Mouse (Mus musculus): ENCODE measurements around the gene Sbk2.

The Sbk2 gene

DNA sequence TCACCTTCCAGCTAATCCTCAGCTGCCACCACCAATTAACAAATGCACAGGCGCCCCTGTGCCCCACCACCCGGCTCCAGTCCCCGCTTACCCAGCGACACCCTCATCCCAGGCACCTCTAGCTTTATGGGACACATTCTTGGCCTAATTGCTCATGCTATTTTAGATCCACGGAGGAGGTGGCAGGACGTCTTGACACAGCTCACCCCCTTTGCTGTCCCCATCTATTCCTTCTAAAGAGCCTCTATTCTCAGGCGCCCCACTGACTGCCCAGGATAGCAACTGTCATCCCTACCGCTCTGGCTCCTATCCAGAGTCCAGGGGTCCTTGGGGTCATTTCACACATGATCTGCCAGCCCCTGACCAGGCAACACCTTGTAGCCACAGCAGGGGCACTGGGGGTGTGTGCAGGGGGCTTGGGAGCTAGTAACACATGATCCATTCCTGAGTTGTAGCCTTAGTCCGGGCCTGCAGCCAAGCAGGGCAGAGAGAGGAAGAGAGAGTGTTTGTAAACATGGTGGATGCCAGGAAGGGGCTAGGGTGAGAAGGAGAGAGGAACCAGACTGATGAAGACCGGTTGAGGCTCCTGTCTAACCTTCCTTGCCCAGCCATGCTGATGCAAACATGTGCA is 10.3 kb downstream of the Sbk2 start:
- no peak for DNase-seq (ENCODE audit: low read depth, low spot score)

DNA sequence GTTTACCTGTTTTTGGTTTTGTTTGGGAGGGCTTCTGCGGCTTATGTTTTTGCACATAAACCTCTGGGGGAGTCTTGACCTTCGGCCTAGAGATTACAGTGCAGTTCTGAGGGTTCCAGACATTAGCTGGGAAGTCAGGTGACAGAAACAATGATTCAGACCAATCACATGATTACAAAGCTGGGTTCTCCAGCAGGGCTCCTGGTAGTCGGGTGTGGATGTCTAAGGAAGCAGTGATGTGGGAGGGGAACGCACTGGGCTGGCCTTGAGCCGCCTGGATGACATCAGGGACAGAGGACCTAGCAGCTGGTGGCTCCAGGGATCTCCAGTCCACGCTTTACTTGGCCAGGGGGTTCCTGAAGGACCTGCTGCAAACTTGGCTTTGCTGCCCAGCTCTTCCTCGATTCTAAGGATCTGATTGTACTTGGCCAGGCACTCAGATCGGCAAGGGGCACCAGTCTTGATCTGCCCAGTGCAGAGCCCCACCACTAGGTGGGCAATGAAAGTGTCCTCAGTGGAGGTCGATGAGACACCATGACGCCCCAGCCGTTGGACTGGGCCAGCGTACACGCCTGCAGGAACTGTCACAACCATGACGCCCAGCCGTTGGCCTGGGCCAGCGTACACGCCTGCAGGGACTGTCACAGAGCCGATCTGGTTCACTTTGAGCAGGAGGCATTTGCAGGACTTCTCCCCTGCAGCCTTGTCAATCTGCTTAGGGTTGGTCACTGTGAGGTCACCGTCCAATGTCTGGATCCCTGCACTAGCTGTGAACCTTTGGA is 13.5 kb downstream of the Sbk2 start:
- no peak for DNase-seq (ENCODE audit: low read depth, low spot score)

DNA sequence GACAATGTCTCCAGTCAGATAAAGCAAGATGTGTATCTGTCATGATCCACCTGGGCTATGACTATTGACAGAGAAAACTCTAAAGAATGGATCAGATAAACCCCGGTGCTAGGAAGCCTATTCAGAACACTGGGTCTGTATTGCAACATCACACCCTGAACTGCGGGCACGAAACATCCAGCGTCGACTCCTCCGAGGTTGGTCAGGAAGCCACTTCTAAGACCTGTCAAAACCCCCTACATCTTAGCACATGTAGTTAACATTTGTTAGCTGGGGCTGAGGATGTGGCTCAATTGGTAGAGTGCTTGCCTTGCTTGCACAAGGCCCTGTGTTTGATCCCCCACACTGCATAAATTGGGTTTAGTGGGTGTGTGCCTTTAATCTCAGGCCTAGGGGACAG is 15.8 kb downstream of the Sbk2 start:
- DNase-seq (ENCODE audit: low read depth, low spot score), result no peak

DNA sequence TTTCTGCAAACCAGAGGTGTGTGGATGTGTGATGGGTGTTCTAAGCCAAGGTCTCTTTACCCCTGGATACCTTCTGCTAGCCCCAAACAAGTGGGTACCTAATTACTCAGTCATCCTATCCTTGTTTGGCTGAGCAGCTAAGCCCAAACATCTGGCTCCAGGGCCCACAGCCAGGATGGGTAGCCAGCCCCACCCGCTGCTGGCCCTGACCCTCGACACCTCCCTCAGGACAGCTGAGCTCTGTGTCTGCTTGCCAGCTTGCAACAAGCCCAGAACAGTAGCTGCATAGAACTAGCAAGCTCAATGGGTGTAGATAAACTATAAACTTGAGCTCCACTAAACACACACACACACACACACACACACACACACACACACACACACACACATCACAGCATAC is 16.4 kb downstream of the Sbk2 start:
- peak; percentile 83 for DNase-seq (ENCODE audit: low read depth, low spot score)

DNA sequence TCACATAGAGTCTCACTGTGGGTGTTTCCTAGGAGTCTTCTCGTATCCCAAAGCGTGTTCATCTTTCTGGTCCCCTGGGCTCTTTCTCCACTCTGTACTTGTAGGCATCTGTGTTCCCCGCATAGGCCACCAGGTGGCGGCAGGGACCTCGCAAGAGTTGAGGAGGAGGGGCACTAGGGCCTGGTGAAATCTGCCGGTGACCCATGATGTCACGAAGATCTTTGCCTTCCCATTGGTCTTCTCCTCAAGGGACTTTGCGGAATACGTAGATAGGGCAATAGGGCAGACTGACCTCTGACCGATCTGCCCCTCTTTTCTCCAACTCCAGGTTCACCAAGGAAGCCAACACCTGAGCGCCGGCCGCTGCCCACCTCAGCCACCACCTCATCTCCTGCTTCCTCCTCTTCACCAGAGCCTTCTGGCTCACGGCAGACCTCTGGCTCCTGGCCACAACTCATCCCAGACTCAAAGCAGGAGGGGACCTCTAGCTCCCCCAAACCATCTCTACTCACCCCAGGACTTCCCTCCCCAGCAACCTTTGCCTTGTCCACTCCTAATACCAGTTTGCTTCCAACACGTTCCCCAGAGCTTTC is 20.9 kb downstream of the Sbk2 start:
- DNase-seq (ENCODE audit: low read depth, low spot score), result peak; percentile 96

DNA sequence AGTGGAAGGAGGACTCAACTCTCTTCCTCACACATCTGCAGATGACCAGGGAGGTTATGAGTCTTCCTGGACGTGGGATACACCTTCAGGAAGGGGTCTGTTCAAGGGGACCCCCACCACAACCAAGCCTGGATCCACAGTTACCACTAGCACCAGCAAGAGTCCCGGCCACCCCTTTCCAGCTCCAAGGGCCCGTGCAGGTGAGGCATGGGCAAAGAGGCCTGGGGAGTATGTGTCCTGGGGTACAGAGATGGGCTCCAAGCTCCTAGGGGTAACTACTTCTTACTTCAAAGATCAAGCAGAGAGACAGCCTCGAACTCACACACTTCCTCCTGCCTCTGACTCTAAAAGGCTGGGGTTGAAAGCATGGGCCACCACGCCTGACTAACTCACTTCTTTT is 21.5 kb downstream of the Sbk2 start:
- no peak for DNase-seq (ENCODE audit: low read depth, low spot score)

DNA sequence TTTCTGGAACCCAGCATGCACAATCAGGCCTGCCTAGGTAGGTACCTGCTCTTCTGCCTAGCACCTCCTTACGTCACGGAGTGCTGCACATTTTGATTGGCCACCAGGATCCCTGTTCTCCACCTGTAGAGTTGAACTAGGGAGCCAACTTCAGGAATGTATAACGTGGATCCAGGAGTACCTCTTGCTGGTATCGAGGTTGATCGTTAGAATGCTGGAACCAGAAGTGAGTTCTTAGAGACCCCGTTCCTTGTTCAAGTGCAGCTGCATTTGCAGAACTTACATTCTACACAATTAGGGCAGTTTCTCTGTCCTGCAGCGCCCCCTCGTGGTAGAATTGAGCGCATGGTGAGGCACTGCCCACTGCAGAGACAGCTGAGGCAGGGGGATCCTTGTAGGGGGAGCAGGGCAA is 24.1 kb downstream of the Sbk2 start:
- DNase-seq (ENCODE audit: low read depth, low spot score), result peak; percentile 63

DNA sequence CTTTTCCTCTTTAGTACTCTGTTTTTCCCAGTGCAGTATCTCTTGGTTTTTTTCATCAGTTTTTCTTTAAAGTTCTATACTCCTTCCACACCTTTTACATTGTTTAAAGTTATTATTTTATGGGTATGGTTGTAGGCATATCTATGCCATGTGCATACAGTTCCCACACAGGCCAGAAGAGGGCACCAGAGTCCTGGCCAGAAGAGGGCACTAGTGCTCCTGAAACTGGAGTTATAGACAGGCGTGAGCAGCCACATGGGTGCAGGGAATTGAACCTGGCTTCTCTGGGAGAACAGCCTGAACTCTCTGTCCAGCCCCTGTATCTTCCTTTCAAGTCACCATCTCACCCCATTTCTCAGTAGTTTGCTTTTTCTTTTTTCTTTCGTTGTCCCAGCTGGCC is 25.8 kb downstream of the Sbk2 start:
- DNase-seq (ENCODE audit: low read depth, low spot score), result no peak

DNA sequence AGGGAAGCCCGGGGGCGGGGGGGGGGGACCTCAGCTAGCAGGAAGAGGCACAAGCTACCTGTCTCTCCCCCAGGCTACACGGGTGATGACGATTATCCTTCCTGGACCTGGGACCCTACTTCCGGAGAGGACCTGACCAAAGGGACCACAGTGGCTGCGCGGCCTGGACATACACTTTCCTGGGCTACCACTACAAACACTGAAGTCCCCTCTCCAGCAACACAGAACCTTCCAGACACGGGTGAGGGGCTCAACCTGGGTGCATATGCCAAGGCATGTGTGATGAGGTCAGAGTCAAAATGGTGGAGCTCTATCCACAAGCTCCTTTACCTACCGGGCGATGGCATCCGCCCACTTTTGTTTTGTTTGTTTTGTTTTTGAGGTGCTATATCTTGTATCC is 26.8 kb downstream of the Sbk2 start:
- DNase-seq (ENCODE audit: low read depth, low spot score), result no peak

DNA sequence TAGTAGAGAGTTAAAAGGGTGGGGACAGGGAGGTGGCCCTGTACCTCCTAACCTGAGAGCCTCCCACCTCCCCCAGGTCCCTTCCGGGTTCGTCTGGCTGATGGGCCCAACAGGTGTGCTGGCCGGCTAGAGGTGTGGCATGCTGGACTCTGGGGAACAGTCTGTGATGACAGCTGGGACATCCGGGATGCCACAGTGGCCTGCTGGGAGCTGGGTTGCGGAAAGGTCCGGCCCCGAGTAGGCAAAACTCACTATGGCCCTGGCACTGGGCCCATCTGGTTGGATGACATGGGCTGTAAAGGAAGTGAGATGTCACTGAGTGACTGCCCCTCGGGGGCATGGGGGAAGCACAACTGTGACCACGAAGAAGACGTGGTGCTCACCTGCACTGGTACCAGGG is 27.4 kb downstream of the Sbk2 start:
- DNase-seq (ENCODE audit: low read depth, low spot score), result no peak

DNA sequence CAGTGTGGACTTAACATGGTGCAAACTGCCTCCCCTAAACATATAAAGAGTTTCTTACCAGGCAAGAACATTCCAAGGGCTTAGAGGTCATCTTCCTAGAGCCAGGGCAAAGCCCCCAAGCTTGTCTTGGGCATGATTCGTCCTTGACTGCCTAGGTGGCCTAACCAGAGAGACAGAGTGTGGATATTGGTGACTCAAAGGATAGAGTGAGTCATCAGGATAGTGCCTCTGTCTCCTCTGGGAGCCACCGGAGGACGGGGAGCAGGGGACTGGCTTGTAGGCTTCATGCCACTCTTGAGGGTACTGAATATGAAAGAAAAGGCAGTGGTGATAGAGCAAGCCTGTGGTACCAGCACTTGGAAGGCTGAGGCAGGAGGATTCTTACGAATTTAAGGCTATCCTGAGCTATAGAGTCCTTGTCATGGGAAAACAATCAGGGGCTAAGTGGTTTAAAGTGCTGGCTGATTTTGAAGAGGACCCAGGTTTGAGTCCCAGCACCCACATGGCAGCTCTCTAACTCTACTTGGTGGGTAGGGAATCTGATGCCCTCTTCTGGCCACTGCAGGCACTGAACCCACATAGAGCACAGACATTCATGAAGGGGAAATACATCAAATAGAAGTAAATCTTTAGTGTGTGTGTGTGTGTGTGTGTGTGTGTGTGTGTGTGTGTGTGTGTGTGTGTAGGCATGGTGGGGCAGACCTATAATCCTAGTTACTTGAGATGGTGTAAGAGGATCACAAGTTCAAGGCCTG is 29.9 kb downstream of the Sbk2 start:
- DNase-seq (ENCODE audit: low read depth, low spot score), result no peak

DNA sequence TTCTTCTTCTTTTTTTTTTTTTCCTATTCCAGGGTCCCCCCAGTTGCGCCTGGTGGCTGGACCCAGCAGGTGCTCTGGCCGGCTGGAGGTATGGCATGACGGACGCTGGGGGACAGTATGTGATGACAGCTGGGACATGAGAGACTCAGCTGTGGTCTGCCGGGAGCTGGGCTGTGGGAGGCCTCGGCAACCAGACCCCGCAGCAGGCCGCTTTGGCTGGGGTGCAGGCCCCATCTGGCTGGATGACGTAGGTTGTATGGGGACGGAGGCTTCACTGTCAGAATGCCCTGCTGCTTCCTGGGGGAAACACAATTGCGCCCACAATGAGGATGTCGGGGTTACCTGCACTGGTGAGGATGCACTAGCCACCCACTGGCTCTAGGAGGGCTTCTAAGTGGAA is 31.1 kb downstream of the Sbk2 start:
- DNase-seq (ENCODE audit: low read depth, low spot score), result no peak

DNA sequence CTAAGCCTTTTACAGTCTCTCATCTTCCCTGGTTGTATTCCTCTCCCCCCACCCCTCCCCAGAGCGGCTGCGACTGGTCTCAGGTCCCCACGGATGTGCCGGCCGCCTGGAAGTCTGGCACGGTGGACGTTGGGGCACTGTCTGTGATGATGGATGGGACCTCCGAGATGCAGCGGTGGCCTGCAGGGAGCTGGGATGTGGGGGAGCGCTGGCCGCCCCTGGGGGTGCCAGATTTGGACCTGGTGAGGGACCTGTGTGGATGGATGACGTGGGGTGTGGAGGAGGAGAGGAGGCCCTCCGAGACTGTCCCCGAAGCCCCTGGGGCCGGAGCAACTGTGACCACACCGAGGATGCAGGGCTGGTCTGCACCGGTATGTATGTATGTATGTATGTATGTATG is 35.9 kb downstream of the Sbk2 start:
- no peak for DNase-seq (ENCODE audit: low read depth, low spot score)

DNA sequence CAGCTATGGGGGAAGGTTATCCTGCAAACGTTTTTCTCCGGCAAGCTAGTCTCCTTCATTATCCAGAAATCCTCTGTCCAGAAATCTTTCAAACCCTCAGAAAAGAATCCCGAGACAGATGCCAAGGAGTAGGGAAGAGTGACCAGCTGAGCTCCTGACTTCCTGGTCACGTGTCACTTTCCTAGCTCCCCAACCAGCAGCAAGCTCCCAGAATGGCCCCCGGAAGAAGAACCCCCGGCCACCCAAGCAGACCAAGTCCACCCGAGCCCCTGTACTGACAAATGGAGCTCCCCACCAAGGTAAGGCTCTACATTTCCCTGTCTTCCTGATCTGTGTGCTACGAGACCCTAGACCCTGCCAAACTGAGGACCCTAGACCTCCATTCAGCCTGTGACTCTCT is 36.5 kb downstream of the Sbk2 start:
- no peak for DNase-seq (ENCODE audit: low read depth, low spot score)

DNA sequence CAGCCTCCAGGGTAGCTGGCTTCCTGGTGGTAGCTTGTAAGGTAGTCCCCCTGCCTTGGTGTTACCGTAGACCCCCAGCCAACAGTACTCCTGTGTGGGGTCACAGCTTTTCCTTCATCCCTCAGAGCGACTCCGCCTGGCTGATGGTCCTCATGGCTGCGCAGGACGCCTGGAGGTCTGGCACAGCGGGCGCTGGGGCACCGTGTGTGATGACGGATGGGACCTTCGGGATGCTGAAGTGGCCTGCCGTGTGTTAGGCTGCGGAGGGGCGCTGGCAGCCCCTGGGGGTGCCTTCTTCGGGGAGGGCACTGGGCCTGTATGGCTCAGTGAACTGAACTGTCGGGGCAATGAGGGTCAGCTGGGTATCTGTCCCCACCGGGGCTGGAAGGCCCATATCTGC is 37.4 kb downstream of the Sbk2 start:
- DNase-seq (ENCODE audit: low read depth, low spot score), result no peak

DNA sequence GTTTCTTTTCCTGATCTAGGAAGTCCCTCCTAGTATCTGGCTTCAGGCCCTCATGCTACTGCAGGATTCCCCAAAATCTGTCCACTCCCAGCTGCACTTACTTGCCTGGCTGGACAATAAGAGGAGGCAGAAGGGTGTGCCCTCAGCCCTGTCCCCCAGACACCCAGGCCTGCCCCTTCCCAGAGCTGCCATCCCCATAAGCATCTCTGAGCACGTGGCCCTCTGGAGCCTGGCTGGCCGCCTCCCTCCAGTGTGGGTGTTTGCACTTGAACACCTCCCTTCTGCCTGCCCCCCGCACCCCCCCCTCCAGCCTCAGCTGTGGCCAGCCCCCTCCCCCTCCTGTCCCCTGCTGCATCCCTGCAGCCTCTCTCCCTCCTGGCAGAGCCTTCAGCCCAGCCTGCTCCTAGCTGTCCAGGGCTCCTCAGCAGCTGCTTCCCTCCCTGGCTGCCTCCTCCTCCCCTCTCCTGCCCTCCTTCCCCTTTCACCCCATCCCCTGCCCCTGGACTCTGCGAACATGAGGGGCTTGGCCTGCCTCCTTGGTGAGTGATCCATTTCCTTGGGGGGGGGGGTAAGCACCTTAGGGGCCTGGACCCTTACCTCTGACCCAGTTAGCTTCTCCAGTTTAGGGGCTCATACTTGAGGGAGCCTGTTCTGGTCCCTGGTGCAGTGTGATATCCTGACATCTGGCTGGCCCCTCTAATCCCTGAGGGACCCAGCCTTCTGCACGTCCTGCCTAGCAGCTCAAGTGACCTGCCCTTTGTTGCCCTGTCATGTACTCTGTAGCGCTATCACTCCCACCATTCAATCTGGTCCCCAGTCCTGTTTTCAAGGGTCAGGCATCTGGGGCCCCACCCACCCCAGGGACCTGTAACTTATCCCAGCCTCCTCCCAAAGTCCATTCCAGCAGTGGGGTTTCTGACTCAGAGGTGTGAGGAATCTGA is 38.5 kb downstream of the Sbk2 start, which contains the start of gene Ssc5d:
Gene Ssc5d (plus strand): TSS at position 345 of the 941 bp plus-strand sequence.
- DNase-seq (ENCODE audit: low read depth, low spot score), result peak; percentile 82

DNA sequence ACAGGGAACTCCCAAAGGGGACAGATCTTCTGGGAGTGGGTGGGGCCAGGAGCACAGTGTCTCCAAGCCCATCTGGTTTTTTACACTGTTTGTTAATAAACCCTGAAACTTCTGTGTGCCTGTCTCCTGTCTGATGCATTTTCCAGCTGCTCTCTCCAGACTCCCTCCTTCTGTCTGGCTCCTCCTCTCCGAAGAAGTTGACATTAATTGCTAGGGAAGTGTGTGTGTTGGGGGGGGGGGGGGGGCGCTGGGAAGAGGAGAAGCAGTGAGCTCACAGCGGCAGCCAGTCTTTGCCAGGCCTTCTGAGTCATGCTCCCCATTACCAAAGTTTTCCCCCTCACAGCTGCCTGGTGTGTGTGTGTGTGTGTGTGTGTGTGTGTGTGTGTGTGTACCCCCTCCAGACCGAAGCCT is 39.3 kb downstream of the Sbk2 start:
- peak; percentile 84 for DNase-seq (ENCODE audit: low read depth, low spot score)

DNA sequence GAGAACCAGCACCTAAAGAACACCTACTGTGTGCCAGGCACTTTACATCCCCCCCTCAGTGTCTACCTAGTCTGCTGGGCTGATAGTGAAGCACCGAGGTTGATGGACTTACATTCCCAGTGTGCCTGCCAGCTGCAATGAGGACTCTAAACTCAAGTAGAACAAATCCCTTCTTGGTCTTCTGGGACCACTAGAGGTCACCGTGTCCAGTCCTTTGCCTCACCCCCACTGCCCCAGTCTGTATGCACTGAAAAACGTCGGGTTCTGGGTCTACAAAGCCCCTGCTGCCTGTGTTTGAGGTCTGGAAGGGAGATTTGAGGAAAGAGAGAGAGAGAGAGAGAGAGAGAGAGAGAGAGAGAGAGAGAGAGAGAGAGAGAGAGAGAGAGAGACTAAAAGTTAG is 39.7 kb downstream of the Sbk2 start:
- no peak for DNase-seq (ENCODE audit: low read depth, low spot score)

DNA sequence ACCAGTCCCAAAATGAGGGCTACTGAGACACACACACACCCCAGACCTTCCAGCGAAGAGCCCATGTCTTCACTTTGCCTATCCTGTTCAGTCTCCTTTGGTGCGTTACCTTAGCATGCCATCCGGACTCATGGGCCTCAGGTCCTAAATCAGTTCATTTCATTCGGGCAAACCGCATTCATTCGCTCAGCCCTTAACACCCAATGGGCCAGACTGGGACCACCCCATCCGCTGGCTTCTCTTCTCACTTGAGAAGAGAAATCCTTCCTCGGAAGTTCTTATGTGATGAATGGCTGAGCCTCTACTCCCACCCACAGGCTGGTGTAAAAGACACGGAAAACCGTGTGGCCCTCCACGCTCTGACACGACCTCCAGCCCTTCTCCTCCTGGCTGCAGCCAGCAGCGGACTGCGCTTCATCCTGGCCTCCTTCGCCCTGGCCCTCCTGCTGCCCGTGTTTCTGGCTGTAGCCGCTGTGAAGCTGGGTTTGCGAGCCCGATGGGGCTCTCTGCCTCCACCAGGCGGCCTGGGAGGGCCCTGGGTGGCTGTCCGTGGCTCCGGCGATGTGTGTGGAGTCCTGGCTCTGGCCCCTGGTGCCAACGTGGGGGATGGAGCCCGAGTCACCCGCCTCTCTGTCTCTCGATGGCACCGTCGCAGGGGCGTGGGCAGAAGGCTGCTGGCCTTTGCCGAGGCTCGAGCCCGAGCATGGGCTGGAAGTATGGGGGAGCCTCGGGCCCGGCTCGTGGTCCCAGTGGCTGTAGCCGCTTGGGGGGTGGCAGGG is 40.4 kb downstream of the Sbk2 start:
- DNase-seq (ENCODE audit: low read depth, low spot score), result no peak

DNA sequence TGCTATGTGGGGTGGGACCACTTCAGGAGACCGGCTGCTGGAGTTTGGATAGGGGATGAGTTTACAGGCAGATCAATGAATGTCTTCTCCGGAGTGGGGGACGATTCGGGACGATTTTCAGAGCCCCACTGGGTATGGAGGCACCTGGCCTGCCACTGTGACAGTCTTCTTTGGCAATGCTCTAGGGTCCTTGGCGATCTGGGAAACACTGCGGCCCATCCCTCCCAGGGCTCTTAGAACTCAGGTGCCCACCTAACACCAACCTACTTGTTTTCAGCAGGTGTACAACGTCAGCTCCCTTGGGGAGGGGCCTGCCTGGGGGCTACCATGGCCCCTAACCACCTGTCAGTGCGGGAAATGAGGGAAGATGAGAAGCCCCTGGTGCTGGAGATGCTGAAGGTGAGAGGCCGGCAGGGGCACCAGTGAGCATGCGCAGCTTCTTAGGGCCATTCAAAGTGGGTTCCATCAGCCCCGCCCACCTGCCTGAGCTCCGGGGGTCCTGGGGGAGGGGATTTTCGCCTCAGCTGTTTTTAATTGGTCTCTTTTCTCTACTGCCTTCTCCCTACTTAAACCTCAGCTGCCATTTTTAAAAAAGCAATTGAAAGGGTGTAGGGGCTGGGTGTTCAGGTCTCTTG is 41.2 kb downstream of the Sbk2 start:
- no peak for DNase-seq (ENCODE audit: low read depth, low spot score)
